Mouse (Mus musculus): ENCODE measurements around the gene Tmem256. TPM values are rescaled to one million over a fixed set of nuclear protein-coding genes. Genes with fewer than 3 reads are reported as not detected.

Tmem256 gene
- polyA plus RNA-seq, 1 experiment from 2014 or later = 377 TPM

GRCm38 (mm10) chr11:69828832-69829231 lies 9.5 kb upstream of the Tmem256 start:
- Histone ChIP-seq H3K27me3 (ENCODE audit: control insufficient read depth, insufficient read depth, low read length) (no peaks in the 10 kb centered on the region), H3K4me3 (ENCODE audit: low read depth, low read length) (no peak overlapping the region), H3K36me3 (ENCODE audit: control insufficient read depth, insufficient read depth, low read length) (peaks cover 68% of the 10 kb centered on the region), H3K27ac (ENCODE audit: low read depth, low read length) (no peak overlapping the region), H3K4me2 (ENCODE audit: low read depth, low read length) (no peak overlapping the region), H3K4me1 (ENCODE audit: control insufficient read depth, insufficient read depth, low read length) (peaks cover 6% of the 10 kb centered on the region), H3K9me3 (ENCODE audit: control insufficient read depth, low read length) (no peaks in the 10 kb centered on the region), H3K9ac (replicated peaks; ENCODE audit: low read depth, low read length) (no peak overlapping the region)
- 56% methylated on average over 5 of the region's 5 CpGs for WGBS
- ATAC-seq (ENCODE audit: low read depth) = no peak

- WGBS = 49% methylated on average over 8 of the region's 8 CpGs
- H3K27ac ChIP-seq (ENCODE audit: low read depth, low read length) = no peak overlapping the region
- H3K9me3 ChIP-seq (ENCODE audit: control insufficient read depth, low read length) = no peaks in the 10 kb centered on the region
- H3K4me1 ChIP-seq (ENCODE audit: control insufficient read depth, insufficient read depth, low read length) = peaks cover 24% of the 10 kb centered on the region
- no peak for ATAC-seq (ENCODE audit: low read depth)
- peaks cover 27% of the 10 kb centered on the region for H3K36me3 ChIP-seq (ENCODE audit: control insufficient read depth, insufficient read depth, low read length)
- H3K27me3 ChIP-seq (ENCODE audit: control insufficient read depth, insufficient read depth, low read length) = no peaks in the 10 kb centered on the region
- H3K4me2 ChIP-seq (ENCODE audit: low read depth, low read length) = peak overlapping the region; percentile 98
- H3K9ac ChIP-seq (replicated peaks; ENCODE audit: low read depth, low read length) = peak overlapping the region; percentile 93
- peak overlapping the region; percentile 92 for H3K4me3 ChIP-seq (ENCODE audit: low read depth, low read length)
Measured at GRCm38 (mm10) chr11:69833554-69833953, 4.8 kb upstream of the Tmem256 start.

GRCm38 (mm10) chr11:69834001-69834549 lies 4.2 kb upstream of the Tmem256 start:
- H3K27ac ChIP-seq (ENCODE audit: low read depth, low read length) = no peak overlapping the region
- no peaks in the 10 kb centered on the region for H3K9me3 ChIP-seq (ENCODE audit: control insufficient read depth, low read length)
- H3K4me1 ChIP-seq (ENCODE audit: control insufficient read depth, insufficient read depth, low read length) = peaks cover 25% of the 10 kb centered on the region
- H3K9ac ChIP-seq (replicated peaks; ENCODE audit: low read depth, low read length) = peak overlapping the region; percentile 93
- H3K27me3 ChIP-seq (ENCODE audit: control insufficient read depth, insufficient read depth, low read length) = no peaks in the 10 kb centered on the region
- H3K36me3 ChIP-seq (ENCODE audit: control insufficient read depth, insufficient read depth, low read length) = peaks cover 22% of the 10 kb centered on the region
- ATAC-seq (ENCODE audit: low read depth) = no peak
- H3K4me3 ChIP-seq (ENCODE audit: low read depth, low read length) = peak overlapping the region; percentile 92
- H3K4me2 ChIP-seq (ENCODE audit: low read depth, low read length) = peak overlapping the region; percentile 98
- 7% methylated on average over 37 of the region's 48 CpGs for WGBS

- H3K9ac ChIP-seq (replicated peaks; ENCODE audit: low read depth, low read length) = peak overlapping the region; percentile 93
- H3K9me3 ChIP-seq (ENCODE audit: control insufficient read depth, low read length) = no peaks in the 10 kb centered on the region
- H3K36me3 ChIP-seq (ENCODE audit: control insufficient read depth, insufficient read depth, low read length) = peaks cover 18% of the 10 kb centered on the region
- peaks cover 29% of the 10 kb centered on the region for H3K4me1 ChIP-seq (ENCODE audit: control insufficient read depth, insufficient read depth, low read length)
- no peak for ATAC-seq (ENCODE audit: low read depth)
- H3K4me3 ChIP-seq (ENCODE audit: low read depth, low read length) = peak overlapping the region; percentile 92
- H3K4me2 ChIP-seq (ENCODE audit: low read depth, low read length) = peak overlapping the region; percentile 98
- 3% methylated on average over 9 of the region's 9 CpGs for WGBS
- peak overlapping the region; percentile 34 for H3K27ac ChIP-seq (ENCODE audit: low read depth, low read length)
- no peaks in the 10 kb centered on the region for H3K27me3 ChIP-seq (ENCODE audit: control insufficient read depth, insufficient read depth, low read length)
Measured at GRCm38 (mm10) chr11:69835326-69835965, 2.9 kb upstream of the Tmem256 start.

GRCm38 (mm10) chr11:69835966-69836335 lies 2.4 kb upstream of the Tmem256 start:
- Histone ChIP-seq H3K4me1 (ENCODE audit: control insufficient read depth, insufficient read depth, low read length) (peaks cover 29% of the 10 kb centered on the region), H3K36me3 (ENCODE audit: control insufficient read depth, insufficient read depth, low read length) (peaks cover 16% of the 10 kb centered on the region), H3K9ac (replicated peaks; ENCODE audit: low read depth, low read length) (peak overlapping the region; percentile 93), H3K9me3 (ENCODE audit: control insufficient read depth, low read length) (no peaks in the 10 kb centered on the region), H3K4me2 (ENCODE audit: low read depth, low read length) (peak overlapping the region; percentile 98), H3K27me3 (ENCODE audit: control insufficient read depth, insufficient read depth, low read length) (no peaks in the 10 kb centered on the region), H3K27ac (ENCODE audit: low read depth, low read length) (peak overlapping the region; percentile 97), H3K4me3 (ENCODE audit: low read depth, low read length) (peak overlapping the region; percentile 92)
- whole genome bisulfite sequencing = 4% methylated on average over 4 of the region's 4 CpGs
- ATAC-seq (ENCODE audit: low read depth) = no peak

- peaks cover 29% of the 10 kb centered on the region for H3K4me1 ChIP-seq (ENCODE audit: control insufficient read depth, insufficient read depth, low read length)
- 2% methylated on average over 44 of the region's 52 CpGs for WGBS
- H3K9me3 ChIP-seq (ENCODE audit: control insufficient read depth, low read length) = no peaks in the 10 kb centered on the region
- peaks cover 15% of the 10 kb centered on the region for H3K36me3 ChIP-seq (ENCODE audit: control insufficient read depth, insufficient read depth, low read length)
- ATAC-seq (ENCODE audit: low read depth) = peak; percentile 3
- H3K4me2 ChIP-seq (ENCODE audit: low read depth, low read length) = peak overlapping the region; percentile 98
- peak overlapping the region; percentile 93 for H3K9ac ChIP-seq (replicated peaks; ENCODE audit: low read depth, low read length)
- H3K27ac ChIP-seq (ENCODE audit: low read depth, low read length) = peak overlapping the region; percentile 97
- H3K4me3 ChIP-seq (ENCODE audit: low read depth, low read length) = peak overlapping the region; percentile 92
- no peaks in the 10 kb centered on the region for H3K27me3 ChIP-seq (ENCODE audit: control insufficient read depth, insufficient read depth, low read length)
Measured at GRCm38 (mm10) chr11:69836703-69837576, 1.4 kb upstream of the Tmem256 start.

GRCm38 (mm10) chr11:69837604-69837951 lies 736 bp upstream of the Tmem256 start, which contains the start of gene Nlgn2:
Gene Nlgn2 (minus strand): TSS chr11:69837784.
- peak within 1 kb of the TSS; percentile 97 for H3K27ac ChIP-seq (ENCODE audit: low read depth, low read length)

GRCm38 (mm10) chr11:69838714-69839104 lies 395 bp downstream of the Tmem256 start:
- peaks cover 24% of the 10 kb centered on the region for H3K4me1 ChIP-seq (ENCODE audit: control insufficient read depth, insufficient read depth, low read length)
- H3K27ac ChIP-seq (ENCODE audit: low read depth, low read length) = peak overlapping the region; percentile 85
- no peaks in the 10 kb centered on the region for H3K27me3 ChIP-seq (ENCODE audit: control insufficient read depth, insufficient read depth, low read length)
- peak overlapping the region; percentile 56 for H3K9ac ChIP-seq (replicated peaks; ENCODE audit: low read depth, low read length)
- H3K36me3 ChIP-seq (ENCODE audit: control insufficient read depth, insufficient read depth, low read length) = peaks cover 2% of the 10 kb centered on the region
- peak overlapping the region; percentile 92 for H3K4me3 ChIP-seq (ENCODE audit: low read depth, low read length)
- peak overlapping the region; percentile 98 for H3K4me2 ChIP-seq (ENCODE audit: low read depth, low read length)
- no peaks in the 10 kb centered on the region for H3K9me3 ChIP-seq (ENCODE audit: control insufficient read depth, low read length)
- 3% methylated on average over 7 of the region's 7 CpGs for WGBS
- no peak for ATAC-seq (ENCODE audit: low read depth)

More at GRCm38 (mm10) chr11:69837604-69837951, 736 bp upstream of the Tmem256 start, which contains the start of gene Nlgn2:
- peak within 1 kb of the TSS; percentile 93 for H3K9ac ChIP-seq (replicated peaks; ENCODE audit: low read depth, low read length)
- H3K27me3 ChIP-seq (ENCODE audit: control insufficient read depth, insufficient read depth, low read length) = no peaks in the 10 kb centered on the region
- peak within 1 kb of the TSS; percentile 92 for H3K4me3 ChIP-seq (ENCODE audit: low read depth, low read length)
- ATAC-seq (ENCODE audit: low read depth) = peak; percentile 68
- H3K36me3 ChIP-seq (ENCODE audit: control insufficient read depth, insufficient read depth, low read length) = peaks cover 14% of the 10 kb centered on the region
- no peaks in the 10 kb centered on the region for H3K9me3 ChIP-seq (ENCODE audit: control insufficient read depth, low read length)
- WGBS = 0% methylated on average over 28 of the region's 32 CpGs
- H3K4me1 ChIP-seq (ENCODE audit: control insufficient read depth, insufficient read depth, low read length) = peaks cover 29% of the 10 kb centered on the region
- peak within 1 kb of the TSS; percentile 98 for H3K4me2 ChIP-seq (ENCODE audit: low read depth, low read length)

All from neural tube, embryonic 14.5 days (tissue).